Mouse (Mus musculus) MN1 (cell line): Measurements from ENCODE around the gene Pm20d1.

Experiments
- DNase-seq: peaks from one replicate; pipeline ENCODE4 v3.0.0-alpha.2; 2016; ENCODE audit warnings: low spot score

Gene Pm20d1

DNA sequence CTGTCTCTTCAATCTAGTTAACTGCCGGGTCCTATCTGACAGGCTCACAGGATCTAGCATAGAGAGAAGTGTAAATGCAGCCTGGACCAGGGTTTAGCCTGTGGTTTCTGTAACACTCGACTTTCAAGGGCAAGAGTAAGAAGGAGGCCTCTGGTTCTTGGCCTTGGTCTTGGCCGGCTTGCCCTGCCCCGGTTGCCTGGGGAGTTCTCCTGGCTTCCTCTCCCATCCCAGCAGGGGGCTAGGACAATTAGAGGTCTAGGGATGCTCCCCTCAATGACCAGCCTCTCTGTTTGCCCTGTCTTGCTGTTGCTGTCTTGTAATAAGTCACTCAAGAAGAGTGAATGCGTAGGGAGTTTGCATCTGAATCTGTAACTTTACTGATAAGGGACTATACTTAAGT is 32.1 kb downstream of the Pm20d1 start:
- no peak for DNase-seq

DNA sequence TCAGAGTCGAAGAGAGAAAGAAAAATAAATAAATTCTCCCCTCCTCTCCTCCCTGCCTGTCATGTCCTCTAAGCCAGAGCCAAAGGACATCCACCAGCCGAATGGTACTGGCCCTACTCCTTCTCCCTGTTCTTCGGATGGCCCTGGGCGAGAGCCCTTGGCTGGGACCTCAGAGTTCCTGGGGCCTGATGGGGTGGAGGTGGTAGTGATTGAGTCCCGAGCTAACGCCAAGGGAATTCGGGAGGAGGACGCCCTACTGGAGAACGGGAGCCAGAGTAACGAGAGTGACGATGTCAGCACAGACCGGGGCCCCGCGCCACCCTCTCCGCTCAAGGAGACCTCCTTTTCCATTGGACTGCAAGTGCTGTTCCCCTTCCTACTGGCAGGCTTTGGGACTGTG is 33.4 kb downstream of the Pm20d1 start:
- DNase-seq: no peak

GRCm38 (mm10) chr1:131830971-131831641 is 33.9 kb downstream of the Pm20d1 start:
- no peak for DNase-seq

GRCm38 (mm10) chr1:131837035-131837434 is 39.9 kb downstream of the Pm20d1 start:
- no peak for DNase-seq

DNA sequence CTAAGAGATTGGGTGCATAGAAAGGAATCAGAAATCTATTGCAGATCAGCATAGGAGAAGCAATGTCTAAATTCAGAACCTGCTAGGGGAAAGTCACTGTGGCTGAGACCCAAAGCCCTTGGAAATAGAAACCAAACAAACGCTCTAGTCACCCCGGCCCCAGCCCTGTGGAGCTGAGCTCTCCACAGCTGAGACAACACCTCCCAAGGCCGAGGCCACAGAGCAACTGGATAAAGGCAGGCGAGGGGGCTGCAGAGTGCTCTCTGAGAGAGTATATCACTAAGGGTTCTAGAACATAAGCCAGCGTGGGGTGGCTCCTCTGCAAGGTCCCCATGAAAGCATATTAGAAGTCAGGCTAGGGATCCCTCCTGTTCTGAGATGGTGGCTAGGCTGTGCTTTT is 41.4 kb downstream of the Pm20d1 start:
- no peak for DNase-seq

- no peak for DNase-seq
Observed at GRCm38 (mm10) chr1:131839279-131839678, 42.1 kb downstream of the Pm20d1 start.

DNA sequence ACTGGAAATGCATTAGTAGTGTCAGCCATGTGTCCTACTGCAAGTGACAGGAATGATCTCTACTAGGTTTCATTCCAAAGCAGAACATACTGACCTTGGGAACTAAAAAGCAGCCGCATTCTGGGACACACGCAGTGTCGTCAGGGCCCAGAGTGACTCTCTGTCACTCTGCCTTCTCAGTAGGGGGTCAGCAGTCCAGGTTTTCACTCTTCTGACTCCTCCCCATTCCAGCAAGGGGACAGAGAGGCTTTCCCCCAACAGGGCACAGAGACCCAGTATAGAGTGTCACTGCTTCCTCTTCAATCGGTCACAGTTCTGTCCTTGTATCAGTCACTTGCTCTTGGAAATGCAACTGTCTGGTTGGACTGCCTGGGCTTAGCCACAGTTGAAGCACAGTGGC is 45.0 kb downstream of the Pm20d1 start:
- DNase-seq: no peak

DNA sequence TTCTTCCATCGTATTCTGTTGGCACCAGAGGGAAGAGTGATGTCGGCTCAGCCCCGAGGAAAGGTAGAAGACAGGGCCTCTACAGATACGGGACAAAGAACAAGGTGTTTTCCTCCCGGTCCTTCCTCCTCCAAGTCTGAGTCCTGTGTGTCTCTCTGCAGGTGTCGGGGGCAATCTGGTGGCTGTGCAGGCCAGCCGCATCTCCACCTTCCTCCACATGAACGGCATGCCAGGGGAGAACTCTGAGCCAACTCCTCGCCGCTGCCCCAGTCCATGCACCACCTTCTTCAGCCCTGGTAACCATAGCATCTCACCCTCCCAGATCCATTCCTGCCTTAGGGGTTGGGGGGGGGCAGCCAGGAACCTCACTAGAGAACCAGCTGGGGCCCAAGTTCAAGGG is 46.6 kb downstream of the Pm20d1 start:
- no peak for DNase-seq

GRCm38 (mm10) chr1:131844883-131845282 is 47.7 kb downstream of the Pm20d1 start:
- no peak for DNase-seq

- peak; percentile 14 for DNase-seq
Observed at GRCm38 (mm10) chr1:131846255-131846654, 49.1 kb downstream of the Pm20d1 start.

DNA sequence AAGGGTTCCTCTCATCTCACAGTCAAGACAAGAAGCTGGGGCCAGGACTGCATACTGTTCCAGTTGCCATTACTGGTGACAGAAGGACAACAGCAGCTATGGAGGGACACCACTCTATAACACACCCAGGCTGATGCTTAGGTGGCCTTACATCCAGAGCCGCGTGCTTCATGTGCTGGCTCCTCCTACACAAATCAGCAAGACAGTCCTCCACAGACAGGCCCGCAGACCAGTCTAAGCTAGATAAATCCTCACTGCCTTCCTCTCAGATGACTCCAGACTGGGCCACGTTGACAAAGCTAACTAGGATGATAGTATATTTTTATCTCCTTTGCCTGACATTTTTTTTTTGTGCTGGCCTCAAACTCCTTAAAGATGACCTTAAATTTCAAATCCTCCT is 64.6 kb downstream of the Pm20d1 start:
- no peak for DNase-seq

GRCm38 (mm10) chr1:131865596-131865995 is 68.4 kb downstream of the Pm20d1 start:
- DNase-seq: no peak

DNA sequence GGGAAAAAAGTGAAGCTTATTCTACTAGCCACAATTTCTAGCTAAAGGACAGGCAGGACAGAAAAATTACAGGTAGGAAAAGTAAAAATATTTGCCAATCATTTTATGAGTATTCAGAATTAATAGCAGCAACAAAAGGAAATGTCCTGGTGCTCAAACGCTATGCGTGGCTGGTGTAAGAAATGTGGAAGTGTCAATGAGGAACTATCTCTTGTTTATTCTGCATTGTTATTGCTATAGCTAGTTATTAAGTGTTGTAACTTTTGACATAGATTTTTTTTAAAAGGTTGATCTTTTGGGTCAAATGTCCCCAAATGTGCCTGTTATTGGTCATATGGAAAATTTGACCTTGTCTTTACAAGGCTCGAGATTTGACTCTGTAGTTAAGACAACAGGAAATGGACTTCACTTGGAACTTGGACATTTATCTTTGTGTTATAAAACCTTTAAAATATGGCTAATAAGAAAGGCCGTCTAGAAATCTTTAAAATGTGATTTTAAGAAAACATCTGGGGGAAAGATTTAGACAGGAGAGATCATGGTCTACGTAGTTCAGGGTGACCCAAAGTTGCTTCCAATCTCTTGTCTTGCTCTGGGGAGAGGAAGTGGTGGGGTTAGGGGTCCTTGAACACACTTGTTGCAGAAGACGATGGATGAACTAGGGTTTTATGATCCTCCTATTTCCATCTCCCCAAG is 69.3 kb downstream of the Pm20d1 start:
- no peak for DNase-seq

DNA sequence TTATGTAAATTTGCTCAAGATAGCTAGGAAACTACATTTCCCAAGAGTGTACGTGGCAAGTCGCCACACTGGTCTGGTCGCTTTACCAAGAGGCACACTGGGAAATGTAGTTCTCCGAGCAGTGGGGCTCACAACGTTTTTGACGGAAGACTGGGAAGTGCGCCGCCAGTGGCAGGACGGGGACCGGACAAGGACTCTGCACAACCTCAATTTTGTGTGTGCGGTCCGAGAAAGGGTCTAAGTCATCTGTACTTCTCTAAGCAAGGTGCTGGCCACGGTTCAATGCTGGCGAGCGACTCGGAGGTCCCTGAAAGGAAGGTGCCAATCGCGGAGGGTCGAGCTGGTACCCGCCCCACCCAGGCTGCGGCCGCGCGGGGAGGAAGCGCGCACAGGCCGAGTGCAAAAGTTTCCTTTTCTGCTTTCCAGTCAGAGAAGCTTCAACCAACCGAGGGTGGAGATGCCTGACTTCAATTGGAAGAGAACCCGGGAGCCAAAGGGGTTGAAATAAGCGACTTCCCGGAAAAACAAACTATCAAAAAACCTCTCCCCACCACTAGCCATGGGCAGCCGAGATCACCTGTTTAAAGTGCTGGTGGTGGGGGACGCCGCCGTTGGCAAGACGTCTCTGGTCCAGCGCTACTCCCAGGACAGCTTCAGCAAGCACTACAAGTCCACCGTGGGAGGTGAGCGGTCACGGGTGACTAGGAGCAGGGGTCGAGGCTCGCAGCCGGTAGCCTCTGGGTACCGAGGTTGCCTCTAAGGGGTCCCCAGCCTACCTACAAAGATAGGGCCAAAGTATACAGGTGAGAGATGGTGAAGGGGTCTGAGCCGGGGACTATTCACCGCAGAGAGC is 70.1 kb downstream of the Pm20d1 start, which contains the start of gene Rab29:
Rab29 (plus strand) TSS at position 132 of the 853 bp plus-strand sequence.
- DNase-seq: no peak

DNA sequence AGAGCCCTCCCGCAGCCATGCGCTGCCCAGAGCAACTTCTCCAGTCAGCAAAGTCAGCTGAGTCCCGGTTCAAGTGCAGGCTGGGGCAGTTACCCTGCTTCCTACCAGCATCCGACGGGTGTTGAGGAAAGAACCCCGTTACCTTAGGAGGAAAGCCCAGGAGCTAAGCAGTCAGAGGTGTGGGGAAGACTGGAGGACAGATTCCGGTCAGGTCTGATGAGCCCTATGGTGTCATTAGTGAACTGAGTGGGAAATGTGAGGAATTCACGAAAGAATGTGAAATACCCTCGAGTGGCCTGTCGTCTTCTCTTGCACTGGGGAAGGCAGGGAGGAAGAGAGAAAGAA is 70.7 kb downstream of the Pm20d1 start:
- DNase-seq: no peak

- no peak for DNase-seq
Observed at GRCm38 (mm10) chr1:131869561-131869960, 72.4 kb downstream of the Pm20d1 start.
